Mouse (Mus musculus) intestine, embryonic 16.5 days (tissue): ENCODE results near the gene Lrrc52. TPM values are rescaled to one million over a fixed set of nuclear protein-coding genes. Genes with fewer than 3 reads are reported as not detected.

Source experiments
- ATAC-seq: fragments of 200-750 bp; cut with Nextera tagmentation; 2 replicates; pipeline ENCODE4 v1.8.0; 2017; ENCODE audit warnings: moderate TSS enrichment, moderate library complexity
- H3K27ac ChIP-seq: fragments of 300-500 bp; sonication (generic); 2 replicates; pipeline ENCODE4 v1.5.1; 2014; ENCODE audit warnings: mild to moderate bottlenecking, low read length
- H3K27me3 ChIP-seq: fragments of 300-500 bp; sonication (generic); replicated peaks from 2 replicates; pipeline ENCODE4 v1.6.1; 2014; ENCODE audit warnings: low read length, control low read depth, mixed read lengths; ENCODE audit not compliant: control insufficient read depth, insufficient read depth
- H3K36me3 ChIP-seq: fragments of 300-500 bp; sonication (generic); 2 replicates; pipeline ENCODE4 v1.6.1; 2014; ENCODE audit warnings: low read length, control low read depth; ENCODE audit not compliant: control insufficient read depth, insufficient read depth
- H3K4me1 ChIP-seq: fragments of 300-500 bp; sonication (generic); 2 replicates; pipeline ENCODE4 v1.6.1; 2014; ENCODE audit warnings: low read length, control low read depth, mixed read lengths; ENCODE audit not compliant: control insufficient read depth, insufficient read depth
- H3K4me2 ChIP-seq: fragments of 300-500 bp; sonication (generic); 2 replicates; pipeline ENCODE4 v1.6.1; 2014; ENCODE audit warnings: low read depth, low read length, control low read depth
- H3K4me3 ChIP-seq: fragments of 300-500 bp; sonication (generic); 2 replicates; pipeline ENCODE4 v1.5.1; 2014; ENCODE audit warnings: mild to moderate bottlenecking, low read length
- H3K9ac ChIP-seq: fragments of 300-500 bp; sonication (generic); 2 replicates; pipeline ENCODE4 v1.6.1; 2014; ENCODE audit warnings: low read depth, low read length
- H3K9me3 ChIP-seq: fragments of 300-500 bp; sonication (generic); 2 replicates; pipeline ENCODE4 v1.6.1; 2016; ENCODE audit warnings: low read length, control low read depth; ENCODE audit not compliant: control insufficient read depth
- WGBS: fragments of 180-500 bp; shearing (Covaris S2); extraction: QIAGEN DNeasy Blood & Tissue Kit; methylation state at CpG from one replicate; pipeline ENCODE4 v1.1.7; 2014; 5-methylcytosine and 5-hydroxymethylcytosine counted together
- polyA plus RNA-seq: library from polyadenylated mRNA; unstranded; fragments of >200 nt; fragmentation: Nextera tagmentation; extraction: Ambion mirVana; gene quantifications from 2 replicates; pipeline ENCODE4 v1.2.1, GENCODE M21; 2015

The Lrrc52 gene
- polyA plus RNA-seq, 1 experiment from 2014 or later, result 0.15 TPM

DNA sequence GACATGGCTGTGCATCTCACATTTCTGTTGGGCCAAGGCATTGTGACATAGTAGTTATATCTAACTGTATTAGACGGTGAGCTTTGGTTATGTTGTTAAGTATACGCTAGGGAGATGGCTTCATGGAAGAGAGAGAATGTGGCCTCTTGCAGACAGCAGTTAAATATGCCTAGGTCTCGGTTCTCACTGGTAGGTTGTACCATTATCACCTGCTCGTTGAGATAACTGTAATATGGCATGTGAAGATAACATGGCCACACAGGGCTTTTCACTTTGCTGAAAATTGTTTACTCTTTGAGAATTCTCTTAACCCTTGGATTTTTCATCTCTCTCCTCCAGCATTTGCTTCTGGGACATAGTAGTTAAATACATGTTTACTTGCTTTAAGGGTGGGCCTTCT lies 21.4 kb downstream of the Lrrc52 start:
- no peak for ATAC-seq
- 80% methylated on average over 4 of the region's 4 CpGs for WGBS

GRCm38 (mm10) chr1:167438231-167438885 lies 28.2 kb downstream of the Lrrc52 start:
- 71% methylated on average over 9 of the region's 9 CpGs for WGBS
- H3K4me2 ChIP-seq, result no peak overlapping the region
- H3K9me3 ChIP-seq, result no peaks in the 10 kb centered on the region

More for the DNA sequence above, 21.4 kb downstream of the Lrrc52 start:
- Histone ChIP-seq H3K4me1 (no peaks in the 10 kb centered on the region), H3K4me2 (no peak overlapping the region), H3K4me3 (no peak overlapping the region), H3K9ac (no peak overlapping the region), H3K27ac (no peak overlapping the region), H3K27me3 (no peaks in the 10 kb centered on the region), H3K9me3 (no peaks in the 10 kb centered on the region), H3K36me3 (no peaks in the 10 kb centered on the region)

GRCm38 (mm10) chr1:167437091-167437490 lies 29.5 kb downstream of the Lrrc52 start:
- H3K9ac ChIP-seq, result no peak overlapping the region
- H3K36me3 ChIP-seq, result no peaks in the 10 kb centered on the region
- H3K27ac ChIP-seq, result no peak overlapping the region
- ATAC-seq, result no peak
- H3K4me2 ChIP-seq, result no peak overlapping the region
- no peaks in the 10 kb centered on the region for H3K9me3 ChIP-seq
- no peaks in the 10 kb centered on the region for H3K27me3 ChIP-seq
- H3K4me1 ChIP-seq, result no peaks in the 10 kb centered on the region
- 79% methylated on average over 7 of the region's 7 CpGs for WGBS
- no peak overlapping the region for H3K4me3 ChIP-seq

More at GRCm38 (mm10) chr1:167438231-167438885, 28.2 kb downstream of the Lrrc52 start:
- H3K27me3 ChIP-seq, result no peaks in the 10 kb centered on the region
- no peaks in the 10 kb centered on the region for H3K36me3 ChIP-seq
- H3K9ac ChIP-seq, result no peak overlapping the region
- no peak overlapping the region for H3K27ac ChIP-seq
- H3K4me1 ChIP-seq, result no peaks in the 10 kb centered on the region
- no peak overlapping the region for H3K4me3 ChIP-seq
- no peak for ATAC-seq

DNA sequence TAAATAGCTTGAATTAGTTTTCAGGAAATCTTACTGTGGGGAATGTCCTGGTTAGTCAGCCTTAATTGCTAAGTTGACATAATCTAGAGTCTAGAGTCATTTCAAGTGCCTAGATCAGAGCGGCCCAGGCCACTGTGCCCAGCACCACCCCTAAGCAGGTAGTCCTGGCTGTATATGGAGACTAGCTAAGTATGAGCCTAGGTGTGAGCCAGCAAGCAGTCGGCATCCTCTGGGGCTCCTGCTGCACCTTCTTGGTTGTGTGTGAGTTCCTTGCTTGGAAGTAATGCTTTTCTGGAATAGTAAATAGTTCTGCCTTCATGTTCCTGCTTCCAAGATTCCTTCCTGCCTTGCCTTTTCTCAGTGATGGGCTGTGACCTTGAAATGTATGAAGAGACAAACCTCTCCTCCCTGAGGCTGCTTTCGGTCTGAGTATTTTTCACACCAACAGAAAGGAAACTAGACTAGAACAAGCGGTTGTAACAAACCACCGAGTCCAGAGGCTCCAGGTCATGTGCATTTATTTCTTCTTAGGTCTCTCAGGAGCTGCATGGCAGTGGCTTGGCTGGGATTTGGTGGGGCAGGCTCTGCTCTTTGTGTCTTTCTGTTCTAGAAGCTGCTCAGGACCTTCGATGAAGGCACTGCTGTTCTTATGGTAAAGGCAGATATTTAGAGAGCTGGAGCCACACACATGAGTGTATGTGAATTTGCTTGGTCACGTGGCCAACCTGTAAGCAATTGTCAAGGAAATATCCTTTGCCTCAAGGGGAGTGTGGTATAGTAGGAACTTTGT lies 30.2 kb downstream of the Lrrc52 start:
- Histone ChIP-seq H3K4me1 (no peaks in the 10 kb centered on the region), H3K4me3 (no peak overlapping the region), H3K36me3 (no peaks in the 10 kb centered on the region), H3K9me3 (no peaks in the 10 kb centered on the region), H3K4me2 (no peak overlapping the region), H3K27ac (no peak overlapping the region), H3K9ac (no peak overlapping the region), H3K27me3 (no peaks in the 10 kb centered on the region)
- ATAC-seq, result no peak
- WGBS, result 84% methylated on average over 7 of the region's 7 CpGs

GRCm38 (mm10) chr1:167434931-167435330 lies 31.6 kb downstream of the Lrrc52 start:
- Histone ChIP-seq H3K4me3 (no peak overlapping the region), H3K9ac (no peak overlapping the region), H3K36me3 (no peaks in the 10 kb centered on the region), H3K4me1 (no peaks in the 10 kb centered on the region), H3K4me2 (no peak overlapping the region), H3K27me3 (no peaks in the 10 kb centered on the region), H3K27ac (no peak overlapping the region), H3K9me3 (no peaks in the 10 kb centered on the region)
- 92% methylated on average over 4 of the region's 4 CpGs for WGBS
- no peak for ATAC-seq

DNA sequence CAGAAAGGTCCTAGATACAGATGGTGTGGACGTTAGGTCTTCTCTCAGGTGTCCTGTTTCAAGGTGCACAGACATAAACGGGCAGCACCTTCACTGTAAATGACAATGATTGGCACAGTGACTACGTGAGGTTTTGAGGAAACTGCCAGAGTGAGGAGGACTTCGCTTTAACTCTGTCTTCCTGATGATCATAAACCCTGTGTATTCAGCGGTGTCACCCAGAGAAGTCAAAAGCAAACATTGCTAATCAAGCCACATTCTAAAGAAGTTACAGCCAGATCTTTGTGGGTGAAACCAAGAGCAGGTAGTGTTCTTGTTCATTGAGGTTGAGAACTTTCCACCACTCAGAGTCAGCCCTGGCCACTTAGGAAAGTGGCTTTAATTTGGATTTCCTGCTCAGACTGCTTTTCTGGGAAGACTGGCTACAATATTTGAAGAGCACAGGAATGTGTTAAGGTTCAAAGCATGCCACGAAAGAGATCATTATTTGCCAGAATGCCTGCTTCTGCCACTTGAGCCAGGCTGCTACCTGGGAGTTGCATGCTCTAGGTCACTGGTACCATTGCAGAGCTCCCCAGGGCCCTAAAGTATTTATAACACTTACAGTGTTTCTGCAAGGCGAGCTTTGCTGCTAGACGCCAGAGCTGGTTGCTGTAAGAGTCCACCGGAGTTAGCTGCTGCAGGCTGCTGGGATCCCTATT lies 35.5 kb downstream of the Lrrc52 start:
- Histone ChIP-seq H3K4me1 (no peaks in the 10 kb centered on the region), H3K4me3 (no peak overlapping the region), H3K27me3 (no peaks in the 10 kb centered on the region), H3K9ac (no peak overlapping the region), H3K27ac (no peak overlapping the region), H3K36me3 (no peaks in the 10 kb centered on the region), H3K4me2 (no peak overlapping the region), H3K9me3 (no peaks in the 10 kb centered on the region)
- 51% methylated on average over 9 of the region's 9 CpGs for WGBS
- no peak for ATAC-seq

DNA sequence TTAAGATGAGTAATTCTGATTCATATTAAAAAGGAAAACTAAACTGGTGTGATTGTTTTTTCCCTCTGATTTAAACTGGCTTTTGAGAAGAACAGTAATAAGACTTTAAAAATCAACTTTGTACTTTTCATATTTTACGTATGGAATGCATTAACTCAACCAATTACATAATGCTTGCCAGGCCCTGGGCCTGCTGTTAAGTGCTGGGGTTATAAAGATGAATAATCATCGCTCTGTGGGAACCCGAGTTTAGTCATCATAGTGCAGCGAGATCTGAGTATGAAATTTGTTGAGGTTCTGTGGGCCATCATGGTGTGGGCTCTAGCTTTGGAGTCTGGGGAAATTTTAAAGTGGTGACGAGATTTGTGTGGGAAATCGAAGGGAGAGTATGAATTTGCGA lies 39.9 kb downstream of the Lrrc52 start:
- H3K4me2 ChIP-seq, result no peak overlapping the region
- no peaks in the 10 kb centered on the region for H3K36me3 ChIP-seq
- H3K4me1 ChIP-seq, result no peaks in the 10 kb centered on the region
- ATAC-seq, result no peak
- H3K27ac ChIP-seq, result no peak overlapping the region
- no peaks in the 10 kb centered on the region for H3K9me3 ChIP-seq
- WGBS, result 78% methylated on average over 7 of the region's 7 CpGs
- no peaks in the 10 kb centered on the region for H3K27me3 ChIP-seq
- no peak overlapping the region for H3K9ac ChIP-seq
- H3K4me3 ChIP-seq, result no peak overlapping the region

GRCm38 (mm10) chr1:167425572-167425971 lies 41.0 kb downstream of the Lrrc52 start:
- H3K9ac ChIP-seq, result no peak overlapping the region
- no peak overlapping the region for H3K27ac ChIP-seq
- H3K4me2 ChIP-seq, result no peak overlapping the region
- no peaks in the 10 kb centered on the region for H3K27me3 ChIP-seq
- no peaks in the 10 kb centered on the region for H3K9me3 ChIP-seq
- WGBS, result 82% methylated on average over 5 of the region's 5 CpGs
- ATAC-seq, result no peak
- H3K4me3 ChIP-seq, result no peak overlapping the region
- no peaks in the 10 kb centered on the region for H3K4me1 ChIP-seq
- no peaks in the 10 kb centered on the region for H3K36me3 ChIP-seq

DNA sequence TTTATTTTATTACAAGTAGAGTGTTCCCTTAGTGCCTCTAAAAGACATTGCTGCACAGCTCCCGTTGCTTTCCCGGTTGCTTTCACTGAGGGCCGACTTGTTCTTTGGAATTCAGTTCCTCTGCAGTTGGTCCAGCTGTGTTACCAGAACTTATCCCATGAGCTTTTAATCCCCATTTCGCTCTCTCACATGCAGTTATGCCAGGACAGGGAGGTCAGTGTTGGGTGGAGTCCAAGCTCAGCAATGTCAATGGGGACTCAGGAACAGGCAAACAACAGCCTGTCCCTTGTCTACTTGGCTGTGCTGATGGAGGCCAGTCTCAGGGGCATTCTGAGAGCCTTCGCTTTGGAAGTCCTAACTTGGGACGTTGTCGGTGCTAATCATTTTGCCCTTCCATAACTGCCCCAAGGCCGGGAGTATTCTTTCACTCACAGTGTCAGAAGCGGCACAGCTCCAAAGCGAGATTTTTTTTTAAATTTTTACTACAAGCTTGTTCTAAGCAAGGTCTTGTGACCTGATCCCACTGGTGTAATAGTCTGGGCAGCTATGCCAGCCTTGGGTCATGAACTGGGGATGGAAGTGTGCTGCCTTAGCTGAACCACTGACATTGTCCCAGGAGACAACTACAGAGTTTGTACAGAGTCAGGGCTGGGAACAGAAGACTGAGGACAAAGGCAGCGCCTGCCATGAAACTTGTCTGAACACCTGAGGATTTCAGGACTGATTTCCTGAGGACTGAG lies 43.9 kb downstream of the Lrrc52 start:
- Histone ChIP-seq H3K9ac (no peak overlapping the region), H3K36me3 (no peaks in the 10 kb centered on the region), H3K27me3 (no peaks in the 10 kb centered on the region), H3K27ac (no peak overlapping the region), H3K4me3 (no peak overlapping the region), H3K4me1 (no peaks in the 10 kb centered on the region), H3K9me3 (no peaks in the 10 kb centered on the region), H3K4me2 (no peak overlapping the region)
- 77% methylated on average over 11 of the region's 11 CpGs for WGBS
- ATAC-seq, result no peak
